Mouse (Mus musculus) megakaryocyte, embryonic 14.5 days (primary cell): ENCODE measurements at regions not wholly inside any gene's neighbourhood (a gene's known extent, or its start where the extent isn't known, plus 50 kb on each side); places are given as distances from the start of the nearest gene placed in this dataset.

Experiments
- H3K27me3 ChIP-seq: replicated peaks from 2 replicates; pipeline ENCODE3; 2012; ENCODE audit warnings: inconsistent platforms
- H3K36me3 ChIP-seq: replicated peaks from 2 replicates; pipeline ENCODE3; 2012; ENCODE audit warnings: low read length, inconsistent platforms, mixed read lengths
- H3K4me1 ChIP-seq: 2 replicates; pipeline ENCODE4 v1.6.1; 2012; ENCODE audit warnings: inconsistent platforms
- H3K4me3 ChIP-seq: replicated peaks from 2 replicates; pipeline ENCODE3; 2012; ENCODE audit warnings: moderate library complexity, mild to moderate bottlenecking, inconsistent platforms
- H3K9me3 ChIP-seq: 2 replicates; pipeline ENCODE4 v1.6.1; 2012; ENCODE audit warnings: inconsistent platforms
- FLI1 ChIP-seq: IDR thresholded peaks from 2 replicates; pipeline ENCODE4 v1.6.1; 2012; ENCODE audit warnings: low read length, inconsistent platforms, mixed read lengths
- GATA1 ChIP-seq: IDR thresholded peaks from 3 replicates; pipeline ENCODE4 v1.6.1; 2012; ENCODE audit warnings: mixed read lengths, low read length, inconsistent platforms, borderline replicate concordance

- peaks cover 22% of the 10 kb centered on the region for H3K9me3 ChIP-seq
- H3K4me3 ChIP-seq = no peak overlapping the region
- TF ChIP-seq FLI1 (no peak), GATA1 (no peak)
- no peaks in the 10 kb centered on the region for H3K4me1 ChIP-seq
- no peaks in the 10 kb centered on the region for H3K27me3 ChIP-seq
- H3K36me3 ChIP-seq = no peaks in the 10 kb centered on the region
Observed at GRCm38 (mm10) chr4:53269251-53269842, 109.7 kb upstream of the Abca1 start.

- H3K4me1 ChIP-seq = no peaks in the 10 kb centered on the region
- TF ChIP-seq FLI1 = no peak
- H3K4me3 ChIP-seq = no peak overlapping the region
- H3K36me3 ChIP-seq = no peaks in the 10 kb centered on the region
- peaks cover 4% of the 10 kb centered on the region for H3K27me3 ChIP-seq
- peaks cover 14% of the 10 kb centered on the region for H3K9me3 ChIP-seq
Observed at GRCm38 (mm10) chr4:53264901-53265300, 105.2 kb upstream of the Abca1 start.

- TF ChIP-seq FLI1 = no peak
- TF ChIP-seq GATA1 = no peak
- Histone ChIP-seq H3K36me3 (no peaks in the 10 kb centered on the region), H3K9me3 (peaks cover 10% of the 10 kb centered on the region), H3K27me3 (peaks cover 4% of the 10 kb centered on the region), H3K4me3 (no peak overlapping the region), H3K4me1 (no peaks in the 10 kb centered on the region)
Observed at GRCm38 (mm10) chr4:53264501-53264900, 104.8 kb upstream of the Abca1 start.

- Histone ChIP-seq H3K27me3 (peaks cover 4% of the 10 kb centered on the region), H3K4me1 (no peaks in the 10 kb centered on the region), H3K9me3 (peaks cover 8% of the 10 kb centered on the region; the same call in 1 of the 2 replicates), H3K36me3 (no peaks in the 10 kb centered on the region), H3K4me3 (no peak overlapping the region)
- TF ChIP-seq FLI1 = no peak
- TF ChIP-seq GATA1 = no peak
Observed at GRCm38 (mm10) chr4:53263776-53264175, 104.1 kb upstream of the Abca1 start.

- Histone ChIP-seq H3K27me3 (peaks cover 4% of the 10 kb centered on the region), H3K36me3 (no peaks in the 10 kb centered on the region), H3K9me3 (peaks cover 6% of the 10 kb centered on the region; the same call in 1 of the 2 replicates), H3K4me1 (no peaks in the 10 kb centered on the region), H3K4me3 (no peak overlapping the region)
- no peak for TF ChIP-seq GATA1
- TF ChIP-seq FLI1 = no peak
Observed at GRCm38 (mm10) chr4:53262466-53262865, 102.8 kb upstream of the Abca1 start.

GRCm38 (mm10) chr4:53261556-53262140 is 102.0 kb upstream of the Abca1 start:
- H3K4me1 ChIP-seq = no peaks in the 10 kb centered on the region
- 0 out of 2 replicates have a peak, but pooled peaks cover 4% of the 10 kb centered on the region for H3K9me3 ChIP-seq
- H3K36me3 ChIP-seq = no peaks in the 10 kb centered on the region
- peaks cover 4% of the 10 kb centered on the region for H3K27me3 ChIP-seq
- peak overlapping the region; percentile 28 for H3K4me3 ChIP-seq
- TF ChIP-seq FLI1 (no peak), GATA1 (no peak)

GRCm38 (mm10) chr4:53258975-53259374 is 99.3 kb upstream of the Abca1 start:
- no peak for TF ChIP-seq FLI1
- H3K4me1 ChIP-seq = no peaks in the 10 kb centered on the region
- H3K27me3 ChIP-seq = peaks cover 4% of the 10 kb centered on the region
- H3K4me3 ChIP-seq = no peak overlapping the region
- H3K9me3 ChIP-seq = 0 out of 2 replicates have a peak, but pooled peaks cover 4% of the 10 kb centered on the region
- H3K36me3 ChIP-seq = no peaks in the 10 kb centered on the region

- H3K4me1 ChIP-seq = no peaks in the 10 kb centered on the region
- H3K9me3 ChIP-seq = 0 out of 2 replicates have a peak, but pooled peaks cover 4% of the 10 kb centered on the region
- no peak for TF ChIP-seq GATA1
- no peak for TF ChIP-seq FLI1
- H3K36me3 ChIP-seq = no peaks in the 10 kb centered on the region
- H3K4me3 ChIP-seq = no peak overlapping the region
- peaks cover 4% of the 10 kb centered on the region for H3K27me3 ChIP-seq
Observed at GRCm38 (mm10) chr4:53256996-53257395, 97.3 kb upstream of the Abca1 start.

- H3K4me3 ChIP-seq = no peak overlapping the region
- no peaks in the 10 kb centered on the region for H3K4me1 ChIP-seq
- H3K9me3 ChIP-seq = peaks cover 6% of the 10 kb centered on the region; the same call in 1 of the 2 replicates
- H3K36me3 ChIP-seq = no peaks in the 10 kb centered on the region
- TF ChIP-seq FLI1 = no peak
- TF ChIP-seq GATA1 = no peak
- H3K27me3 ChIP-seq = no peaks in the 10 kb centered on the region
Observed at GRCm38 (mm10) chr4:53254483-53254882, 94.8 kb upstream of the Abca1 start.

GRCm38 (mm10) chr4:53253680-53254079 is 94.0 kb upstream of the Abca1 start:
- no peak for TF ChIP-seq FLI1
- no peak for TF ChIP-seq GATA1
- Histone ChIP-seq H3K36me3 (no peaks in the 10 kb centered on the region), H3K27me3 (no peaks in the 10 kb centered on the region), H3K4me1 (no peaks in the 10 kb centered on the region), H3K9me3 (peaks cover 6% of the 10 kb centered on the region; the same call in 1 of the 2 replicates), H3K4me3 (no peak overlapping the region)

- Histone ChIP-seq H3K36me3 (no peaks in the 10 kb centered on the region), H3K9me3 (peaks cover 6% of the 10 kb centered on the region; the same call in 1 of the 2 replicates), H3K4me1 (no peaks in the 10 kb centered on the region), H3K4me3 (no peak overlapping the region), H3K27me3 (no peaks in the 10 kb centered on the region)
- TF ChIP-seq GATA1 = no peak
- no peak for TF ChIP-seq FLI1
Observed at GRCm38 (mm10) chr4:53250325-53250724, 90.6 kb upstream of the Abca1 start.
